Mouse (Mus musculus): ENCODE results near the gene Xylt1. TPM values are rescaled to one million over a fixed set of nuclear protein-coding genes. Genes with fewer than 3 reads are reported as not detected.
A peak's percentile ranks its signal among the peaks of the same experiment; 100 is the strongest.

The Xylt1 gene
- polyA plus RNA-seq, 1 experiment from 2014 or later = 1.0 TPM

GRCm38 (mm10) chr7:117399971-117400370, 19.2 kb downstream of the Xylt1 start:
- H3K27ac ChIP-seq = no peak overlapping the region
- H3K9ac ChIP-seq = no peak overlapping the region
- 60% methylated on average over 5 of the region's 5 CpGs for WGBS
- H3K4me1 ChIP-seq = 0 out of 2 replicates have a peak, but pooled peaks cover 5% of the 10 kb centered on the region
- H3K4me3 ChIP-seq = no peak overlapping the region
- H3K36me3 ChIP-seq = no peaks in the 10 kb centered on the region
- H3K27me3 ChIP-seq = no peaks in the 10 kb centered on the region
- H3K4me2 ChIP-seq = no peak overlapping the region
- ATAC-seq (ENCODE audit: borderline replicate concordance, extremely low read depth, low FRiP score, low TSS enrichment) = no peak
- H3K9me3 ChIP-seq = no peaks in the 10 kb centered on the region

DNA sequence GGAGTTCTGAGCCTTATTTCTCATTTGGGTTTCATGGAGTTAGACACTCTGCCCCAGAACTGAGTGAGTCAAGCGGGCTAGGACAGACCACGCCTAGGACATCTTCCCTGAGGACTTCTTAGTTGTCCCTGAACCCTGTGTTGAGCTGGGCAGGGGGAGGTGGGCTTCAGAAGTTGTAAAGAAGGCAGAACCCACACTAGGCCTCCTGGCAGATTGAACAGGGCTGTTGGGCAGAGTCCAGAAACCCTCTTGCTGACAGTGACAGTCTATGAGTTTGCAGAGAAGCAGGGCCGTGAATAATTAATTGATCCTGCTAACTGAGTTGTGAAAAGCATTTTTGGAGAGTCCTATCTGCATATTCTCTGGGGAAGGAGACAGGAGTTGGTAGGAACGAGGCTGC, 20.8 kb downstream of the Xylt1 start:
- no peaks in the 10 kb centered on the region for H3K27me3 ChIP-seq
- no peaks in the 10 kb centered on the region for H3K36me3 ChIP-seq
- H3K27ac ChIP-seq = no peak overlapping the region
- no peak overlapping the region for H3K9ac ChIP-seq
- H3K4me3 ChIP-seq = no peak overlapping the region
- WGBS = 67% methylated on average over 4 of the region's 4 CpGs
- H3K4me2 ChIP-seq = no peak overlapping the region
- ATAC-seq (ENCODE audit: borderline replicate concordance, extremely low read depth, low FRiP score, low TSS enrichment) = peak; percentile 21; the same call in 1 of the 2 replicates
- H3K9me3 ChIP-seq = no peaks in the 10 kb centered on the region
- H3K4me1 ChIP-seq = 0 out of 2 replicates have a peak, but pooled peaks cover 5% of the 10 kb centered on the region

- no peak for ATAC-seq (ENCODE audit: borderline replicate concordance, extremely low read depth, low FRiP score, low TSS enrichment)
- no peaks in the 10 kb centered on the region for H3K36me3 ChIP-seq
- no peaks in the 10 kb centered on the region for H3K27me3 ChIP-seq
- no peaks in the 10 kb centered on the region for H3K9me3 ChIP-seq
- 0 out of 2 replicates have a peak, but pooled peaks cover 5% of the 10 kb centered on the region for H3K4me1 ChIP-seq
- 53% methylated on average over 3 of the region's 3 CpGs for WGBS
- H3K27ac ChIP-seq = no peak overlapping the region
- H3K9ac ChIP-seq = no peak overlapping the region
- no peak overlapping the region for H3K4me2 ChIP-seq
- no peak overlapping the region for H3K4me3 ChIP-seq
These were observed 25.6 kb downstream of the Xylt1 start for GRCm38 (mm10) chr7:117406336-117406735.

DNA sequence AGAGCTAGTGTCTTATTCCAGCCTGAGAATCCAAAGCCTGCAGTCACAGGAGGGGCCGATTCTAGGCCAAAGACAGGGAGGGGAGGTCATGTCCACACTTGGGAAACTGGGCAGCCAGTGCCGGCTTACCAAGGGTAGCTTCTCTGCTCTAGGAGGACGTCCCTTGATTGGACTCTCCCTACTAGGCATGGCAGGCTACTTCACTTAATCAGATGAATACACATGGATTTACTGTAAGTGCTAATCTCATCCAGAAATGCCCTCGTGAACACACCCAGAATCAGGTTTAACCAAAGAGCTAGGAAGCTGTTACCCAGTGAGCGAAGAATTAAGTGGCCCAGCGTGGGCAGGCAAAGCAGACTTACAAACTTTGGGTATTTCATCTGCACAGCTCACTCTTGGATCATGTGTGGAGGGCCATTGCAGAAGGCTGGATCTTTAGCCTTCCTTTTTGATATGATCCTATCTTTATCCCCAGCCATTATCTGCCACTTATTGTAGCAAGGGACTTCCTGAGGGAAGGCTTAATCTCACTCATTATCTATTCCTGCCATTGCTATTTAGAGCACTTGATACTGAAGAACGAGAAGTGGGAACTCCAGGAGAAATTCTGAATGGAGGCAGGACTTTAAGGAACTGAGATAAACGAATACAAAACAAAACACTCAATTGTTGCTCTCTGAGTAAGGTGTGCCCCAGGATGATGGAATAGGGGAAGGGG, 28.6 kb downstream of the Xylt1 start:
- 77% methylated on average over 8 of the region's 8 CpGs for WGBS
- H3K9me3 ChIP-seq = no peaks in the 10 kb centered on the region
- no peak overlapping the region for H3K4me3 ChIP-seq

DNA sequence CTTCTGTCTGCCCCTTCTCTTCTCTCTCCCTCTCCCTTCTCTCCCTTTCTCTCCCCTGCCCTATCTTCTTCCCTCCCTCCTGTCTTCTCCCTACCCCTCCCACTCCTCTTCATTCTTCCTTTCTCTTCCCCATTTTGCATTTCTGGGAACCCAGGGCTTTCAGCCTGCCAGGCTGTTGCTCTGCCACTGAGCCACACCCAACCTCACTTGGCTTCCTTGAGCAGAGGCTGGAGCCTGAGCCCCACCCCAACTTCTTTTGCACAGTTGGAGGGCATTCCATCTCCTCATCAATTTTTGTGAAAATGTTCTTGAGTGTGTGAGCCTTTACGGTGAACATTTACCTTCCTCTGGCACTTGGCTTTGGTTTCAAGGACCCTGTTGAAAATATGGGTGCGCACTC, 31.1 kb downstream of the Xylt1 start:
- no peaks in the 10 kb centered on the region for H3K36me3 ChIP-seq
- H3K27ac ChIP-seq = 0 out of 2 replicates have a peak overlapping the region, but pooled peaks have one; percentile 10
- no peak for ATAC-seq (ENCODE audit: borderline replicate concordance, extremely low read depth, low FRiP score, low TSS enrichment)
- 58% methylated on average over 2 of the region's 2 CpGs for WGBS
- H3K4me3 ChIP-seq = no peak overlapping the region
- H3K4me2 ChIP-seq = no peak overlapping the region
- no peak overlapping the region for H3K9ac ChIP-seq
- no peaks in the 10 kb centered on the region for H3K9me3 ChIP-seq
- peaks cover 10% of the 10 kb centered on the region for H3K4me1 ChIP-seq
- H3K27me3 ChIP-seq = no peaks in the 10 kb centered on the region

More for the DNA sequence above, 28.6 kb downstream of the Xylt1 start:
- no peaks in the 10 kb centered on the region for H3K27me3 ChIP-seq
- H3K27ac ChIP-seq = no peak overlapping the region
- no peak overlapping the region for H3K9ac ChIP-seq
- H3K4me2 ChIP-seq = no peak overlapping the region
- H3K36me3 ChIP-seq = no peaks in the 10 kb centered on the region
- no peak for ATAC-seq (ENCODE audit: borderline replicate concordance, extremely low read depth, low FRiP score, low TSS enrichment)
- peaks cover 10% of the 10 kb centered on the region for H3K4me1 ChIP-seq

DNA sequence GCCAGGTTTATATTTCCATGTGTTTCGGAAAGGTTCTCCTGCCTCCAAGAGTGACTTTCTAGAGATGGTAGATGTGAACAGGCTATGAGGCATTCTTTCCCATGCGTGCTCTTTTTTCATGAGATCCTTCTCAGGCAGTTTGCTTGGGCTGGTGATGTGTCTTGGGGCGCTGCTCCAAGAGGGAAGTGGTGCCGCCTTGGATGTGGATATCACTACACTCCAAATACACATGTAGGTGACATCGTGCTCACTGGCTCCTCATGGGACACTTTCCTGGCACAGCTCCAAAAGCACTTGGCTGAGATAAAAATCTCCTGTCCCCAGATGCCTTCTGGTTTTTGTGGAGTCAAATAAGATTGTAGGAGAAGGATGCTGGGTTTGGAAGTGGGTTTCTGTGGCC, 31.6 kb downstream of the Xylt1 start:
- H3K4me2 ChIP-seq = no peak overlapping the region
- H3K9ac ChIP-seq = no peak overlapping the region
- H3K27me3 ChIP-seq = no peaks in the 10 kb centered on the region
- WGBS = 40% methylated on average over 5 of the region's 5 CpGs
- no peak overlapping the region for H3K4me3 ChIP-seq
- H3K27ac ChIP-seq = 0 out of 2 replicates have a peak overlapping the region, but pooled peaks have one; percentile 10
- peaks cover 10% of the 10 kb centered on the region for H3K4me1 ChIP-seq
- H3K36me3 ChIP-seq = no peaks in the 10 kb centered on the region
- H3K9me3 ChIP-seq = no peaks in the 10 kb centered on the region
- no peak for ATAC-seq (ENCODE audit: borderline replicate concordance, extremely low read depth, low FRiP score, low TSS enrichment)

DNA sequence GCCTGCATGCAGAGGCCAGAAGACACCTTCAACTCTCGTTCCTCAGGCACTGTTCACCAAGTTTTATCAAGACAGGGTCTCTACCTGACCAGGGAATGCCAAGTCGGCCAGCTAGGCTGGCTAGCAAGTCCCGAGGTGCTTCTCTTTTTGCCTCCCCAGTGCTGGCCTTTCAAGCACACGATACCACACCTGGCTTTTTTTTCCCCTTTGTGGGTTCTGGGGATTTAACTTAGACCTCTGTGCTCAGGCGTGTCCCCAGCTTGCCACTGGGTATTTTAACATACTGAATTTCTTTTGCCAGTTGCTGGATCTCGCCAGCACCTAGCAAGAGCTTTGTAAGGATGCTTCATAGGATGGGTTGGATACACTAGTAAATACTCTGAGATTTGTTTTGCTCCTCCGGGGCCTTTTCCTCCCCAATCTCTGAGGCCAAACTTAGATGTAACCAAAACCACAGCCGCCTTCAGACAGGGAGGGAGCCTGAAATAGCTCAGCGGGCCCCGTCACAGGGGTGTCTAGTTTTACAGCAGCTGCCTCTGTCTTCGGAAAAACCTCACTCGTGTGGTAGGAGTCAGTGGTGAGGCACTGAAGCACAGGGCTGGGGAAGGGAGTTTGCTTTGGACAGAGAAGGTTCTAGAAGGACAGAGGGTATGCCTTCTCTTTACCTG, 33.7 kb downstream of the Xylt1 start:
- ATAC-seq (ENCODE audit: borderline replicate concordance, extremely low read depth, low FRiP score, low TSS enrichment) = no peak
- no peak overlapping the region for H3K9ac ChIP-seq
- WGBS = 72% methylated on average over 12 of the region's 12 CpGs

GRCm38 (mm10) chr7:117415009-117415363, 34.2 kb downstream of the Xylt1 start:
- WGBS = 83% methylated on average over 8 of the region's 8 CpGs
- peaks cover 12% of the 10 kb centered on the region for H3K4me1 ChIP-seq
- no peak for ATAC-seq (ENCODE audit: borderline replicate concordance, extremely low read depth, low FRiP score, low TSS enrichment)

More for the DNA sequence above, 33.7 kb downstream of the Xylt1 start:
- no peak overlapping the region for H3K4me3 ChIP-seq
- H3K36me3 ChIP-seq = no peaks in the 10 kb centered on the region
- no peaks in the 10 kb centered on the region for H3K27me3 ChIP-seq
- no peak overlapping the region for H3K4me2 ChIP-seq
- no peak overlapping the region for H3K27ac ChIP-seq
- H3K4me1 ChIP-seq = peaks cover 12% of the 10 kb centered on the region
- no peaks in the 10 kb centered on the region for H3K9me3 ChIP-seq

DNA sequence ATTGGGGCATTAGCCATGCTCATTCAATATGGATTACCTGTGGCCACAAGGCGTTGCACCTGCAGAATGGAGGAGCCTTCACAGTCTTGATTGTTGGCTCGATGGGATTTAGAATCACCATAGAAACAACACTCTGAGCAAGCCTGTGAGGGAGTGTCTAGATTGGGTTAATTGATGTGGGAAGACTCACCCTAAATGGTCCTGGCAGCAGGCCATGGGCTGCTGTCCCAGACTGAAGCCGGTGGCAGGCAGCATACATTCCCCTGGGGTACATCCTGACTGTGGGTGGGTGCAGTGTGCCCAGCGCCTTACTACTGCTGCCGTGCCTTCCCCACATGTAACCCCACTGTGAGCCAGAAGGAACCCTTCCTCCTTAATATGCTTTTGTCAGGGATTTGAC, 38.3 kb downstream of the Xylt1 start:
- H3K4me1 ChIP-seq = 0 out of 2 replicates have a peak, but pooled peaks cover 2% of the 10 kb centered on the region
- no peak overlapping the region for H3K27ac ChIP-seq
- no peaks in the 10 kb centered on the region for H3K27me3 ChIP-seq
- H3K4me2 ChIP-seq = no peak overlapping the region
- ATAC-seq (ENCODE audit: borderline replicate concordance, extremely low read depth, low FRiP score, low TSS enrichment) = no peak
- no peak overlapping the region for H3K4me3 ChIP-seq
- H3K36me3 ChIP-seq = no peaks in the 10 kb centered on the region
- H3K9ac ChIP-seq = no peak overlapping the region
- WGBS = 49% methylated on average over 5 of the region's 5 CpGs
- H3K9me3 ChIP-seq = no peaks in the 10 kb centered on the region

More at GRCm38 (mm10) chr7:117415009-117415363, 34.2 kb downstream of the Xylt1 start:
- Histone ChIP-seq H3K9ac (no peak overlapping the region), H3K4me3 (no peak overlapping the region), H3K27me3 (no peaks in the 10 kb centered on the region), H3K36me3 (no peaks in the 10 kb centered on the region), H3K4me2 (no peak overlapping the region), H3K9me3 (no peaks in the 10 kb centered on the region), H3K27ac (no peak overlapping the region)

GRCm38 (mm10) chr7:117419846-117420245, 39.1 kb downstream of the Xylt1 start:
- WGBS = 91% methylated on average over 2 of the region's 2 CpGs

GRCm38 (mm10) chr7:117420301-117420700, 39.5 kb downstream of the Xylt1 start:
- H3K36me3 ChIP-seq = no peaks in the 10 kb centered on the region
- no peak for ATAC-seq (ENCODE audit: borderline replicate concordance, extremely low read depth, low FRiP score, low TSS enrichment)

More at GRCm38 (mm10) chr7:117419846-117420245, 39.1 kb downstream of the Xylt1 start:
- 0 out of 2 replicates have a peak, but pooled peaks cover 2% of the 10 kb centered on the region for H3K4me1 ChIP-seq
- no peaks in the 10 kb centered on the region for H3K9me3 ChIP-seq
- H3K9ac ChIP-seq = no peak overlapping the region
- H3K4me2 ChIP-seq = no peak overlapping the region
- H3K4me3 ChIP-seq = no peak overlapping the region
- no peak overlapping the region for H3K27ac ChIP-seq
- no peaks in the 10 kb centered on the region for H3K27me3 ChIP-seq
- no peak for ATAC-seq (ENCODE audit: borderline replicate concordance, extremely low read depth, low FRiP score, low TSS enrichment)
- H3K36me3 ChIP-seq = no peaks in the 10 kb centered on the region

More at GRCm38 (mm10) chr7:117420301-117420700, 39.5 kb downstream of the Xylt1 start:
- H3K4me1 ChIP-seq = 0 out of 2 replicates have a peak, but pooled peaks cover 2% of the 10 kb centered on the region
- no peak overlapping the region for H3K4me3 ChIP-seq
- H3K27ac ChIP-seq = no peak overlapping the region
- H3K4me2 ChIP-seq = no peak overlapping the region
- H3K27me3 ChIP-seq = no peaks in the 10 kb centered on the region
- no peaks in the 10 kb centered on the region for H3K9me3 ChIP-seq
- H3K9ac ChIP-seq = no peak overlapping the region

Data from lung, embryonic 15.5 days (tissue).